Mouse (Mus musculus) induced T-regulatory cell, adult 2 months (primary cell): ENCODE data around the gene Gm17359.
A peak's percentile ranks its signal among the peaks of the same experiment; 100 is the strongest.

Source experiments
- DNase-seq: peaks from one replicate; pipeline ENCODE4 v3.0.0-alpha.2; 2012; ENCODE audit warnings: low read depth

The Gm17359 gene

DNA sequence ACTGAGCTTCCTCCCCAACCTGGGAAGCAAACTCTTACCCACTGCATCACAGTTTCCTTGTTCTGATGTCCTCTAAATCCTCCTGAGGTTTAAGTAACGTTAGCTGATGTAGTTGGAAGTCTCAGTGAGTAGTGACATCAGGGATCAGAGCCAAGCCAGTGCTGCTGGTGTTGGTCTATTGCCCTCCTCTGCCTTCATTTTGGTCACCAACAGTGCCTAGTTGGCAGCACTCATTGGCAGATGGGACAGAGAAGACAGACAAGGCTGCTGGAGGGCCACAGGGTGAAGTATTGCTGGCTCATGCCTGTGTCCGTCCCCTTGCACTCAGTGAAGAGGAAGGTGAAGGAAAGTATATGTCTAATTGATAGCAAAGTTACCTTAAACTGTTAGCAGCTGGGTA, 139.5 kb downstream of the Gm17359 start:
- DNase-seq = no peak

DNA sequence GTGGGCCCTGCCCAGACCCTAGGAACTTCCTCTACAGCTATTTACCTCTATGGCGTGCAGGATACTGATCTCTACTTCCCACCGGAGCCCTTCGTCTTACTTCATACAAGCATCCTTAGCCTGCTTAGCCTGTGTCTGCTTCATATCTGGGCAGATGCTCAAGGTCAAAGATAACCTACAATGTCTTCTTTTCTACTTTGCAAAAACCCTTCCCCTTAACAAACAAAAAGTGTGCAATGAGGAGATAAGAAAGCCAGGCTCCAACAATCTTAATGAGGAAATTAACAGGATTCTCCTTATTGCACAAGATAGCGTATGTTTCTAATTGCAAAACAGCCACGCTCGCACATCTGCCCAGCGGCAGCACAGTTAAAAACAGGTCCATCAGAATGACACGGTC, 141.9 kb downstream of the Gm17359 start:
- DNase-seq = no peak

DNA sequence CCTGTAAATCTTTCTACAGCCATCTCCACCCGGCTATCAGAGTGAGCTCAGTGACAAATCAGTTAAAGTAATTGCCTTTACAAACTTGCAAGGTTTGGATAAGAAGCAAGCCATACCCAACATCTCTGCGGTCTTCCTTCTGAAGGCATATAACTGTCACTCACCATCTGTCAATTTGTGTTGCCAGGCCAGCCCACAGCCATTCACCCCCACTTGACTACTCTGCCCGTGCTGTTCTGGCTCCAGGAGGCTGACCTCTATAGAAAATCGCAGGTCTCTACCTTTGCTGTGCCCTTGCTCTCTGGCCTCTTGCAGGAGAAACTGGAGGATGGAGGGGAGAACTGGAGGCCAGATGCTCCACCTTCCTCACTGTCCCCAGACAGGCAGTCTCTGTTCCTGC, 142.4 kb downstream of the Gm17359 start:
- DNase-seq = no peak

DNA sequence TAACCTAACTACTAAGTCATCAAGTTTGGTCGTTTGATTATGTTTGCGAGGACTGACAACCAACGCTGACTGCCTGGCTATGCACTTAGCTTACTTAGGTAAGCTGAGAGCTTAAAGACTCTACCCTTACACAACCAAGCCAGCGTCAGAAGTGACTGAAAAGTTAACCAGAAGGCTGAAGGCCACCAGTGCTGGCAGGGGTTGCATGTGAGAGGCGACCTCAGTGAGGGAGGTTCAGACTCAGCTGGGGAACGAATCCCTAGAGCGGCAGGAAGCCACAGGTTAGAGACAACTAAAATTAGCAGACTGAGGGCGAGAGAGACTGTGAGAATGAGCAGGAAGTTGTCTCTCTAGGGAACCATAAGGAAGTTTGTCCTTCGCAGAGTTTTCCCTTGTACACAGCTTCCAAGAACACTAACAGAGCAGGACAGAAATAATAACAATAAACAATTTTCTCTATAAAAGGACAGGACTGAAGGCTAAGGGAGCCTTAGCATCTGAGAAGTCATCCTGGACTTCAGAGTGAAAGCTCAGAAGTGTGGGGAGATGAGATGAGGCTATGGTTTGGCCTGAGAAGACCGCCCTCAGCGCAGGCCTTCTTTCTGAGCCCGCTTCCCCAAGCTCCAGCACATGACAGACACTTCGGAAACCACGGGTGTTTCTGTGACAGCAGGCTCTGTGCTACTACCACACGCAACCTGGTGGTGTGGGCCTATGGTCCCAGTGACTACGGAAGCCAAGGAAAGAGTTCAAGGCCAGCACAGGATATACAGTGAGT, 148.0 kb downstream of the Gm17359 start:
- DNase-seq = peak; percentile 11

DNA sequence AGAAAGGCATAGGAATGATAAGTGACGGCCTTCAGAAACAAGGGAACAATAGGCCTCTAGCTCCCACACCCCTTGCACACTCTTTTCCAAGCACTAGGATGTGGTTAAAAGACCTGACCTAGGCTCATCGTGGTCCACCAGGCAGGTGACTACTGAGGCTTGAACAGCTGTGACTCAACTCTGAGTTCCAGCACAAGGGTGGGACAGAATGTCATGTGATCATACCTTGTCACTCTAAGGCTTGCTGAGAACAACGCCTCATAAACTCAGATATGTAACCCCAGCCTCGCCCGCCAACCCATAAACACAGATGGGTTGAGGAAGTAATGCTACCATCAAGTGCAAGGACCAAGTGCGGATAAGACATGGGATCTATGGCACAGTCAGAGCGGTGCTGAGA, 151.6 kb downstream of the Gm17359 start:
- no peak for DNase-seq

DNA sequence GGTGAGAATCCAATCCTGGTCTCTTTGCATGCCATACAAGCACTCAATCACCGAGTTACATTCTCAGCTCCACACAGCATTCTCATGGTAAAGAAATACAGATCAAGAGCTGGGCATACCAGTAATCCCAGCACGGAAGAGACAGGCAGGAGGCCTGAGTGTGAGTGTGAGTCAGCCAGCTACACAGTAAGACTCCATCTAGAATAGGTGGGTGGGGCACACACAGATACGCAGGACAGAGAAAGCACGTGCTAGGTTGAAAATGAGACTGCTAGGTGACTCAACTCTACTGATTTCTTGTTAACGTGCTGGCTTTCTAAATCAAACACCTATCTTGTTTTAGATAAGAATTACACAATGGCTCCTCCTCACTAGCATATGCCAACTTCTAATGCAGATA, 153.6 kb downstream of the Gm17359 start:
- no peak for DNase-seq

DNA sequence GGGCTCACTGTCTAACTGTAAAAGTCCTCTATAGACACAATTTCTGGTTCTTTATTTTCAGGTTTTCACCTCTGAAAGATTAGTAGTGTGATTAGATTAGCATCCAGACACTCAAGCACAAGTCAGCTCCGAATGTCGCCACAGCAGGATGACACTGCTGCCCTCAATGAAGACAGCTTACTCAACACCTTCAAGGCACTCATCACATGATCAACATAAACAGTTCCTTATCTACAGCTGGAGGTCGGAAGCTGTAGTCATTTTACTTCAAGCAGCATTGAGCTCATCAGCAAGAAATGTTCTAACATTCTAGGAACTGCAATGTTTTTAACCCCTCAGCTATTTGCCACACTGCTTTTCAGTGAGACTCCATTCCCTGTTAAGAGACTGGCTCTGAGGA, 155.2 kb downstream of the Gm17359 start:
- DNase-seq = peak; percentile 48

DNA sequence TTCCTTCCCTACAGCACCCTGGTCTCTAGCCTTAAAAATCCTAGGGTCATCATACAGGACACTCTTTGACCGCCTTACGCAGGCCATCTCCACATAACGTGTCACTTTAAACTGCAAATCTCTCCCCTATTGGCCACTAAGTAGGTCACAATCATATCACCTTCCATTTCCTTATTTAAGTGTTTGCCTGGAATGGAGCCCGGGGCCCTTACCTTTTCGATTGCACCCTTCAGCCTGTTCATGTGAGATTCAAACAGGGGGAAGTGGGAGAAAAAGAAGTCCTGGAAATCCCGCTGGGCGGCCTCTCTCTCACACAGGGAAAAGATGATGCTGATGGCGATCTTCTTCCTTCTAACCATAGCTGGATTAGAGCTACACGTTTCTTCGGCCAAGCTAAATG, 156.6 kb downstream of the Gm17359 start:
- DNase-seq = no peak

DNA sequence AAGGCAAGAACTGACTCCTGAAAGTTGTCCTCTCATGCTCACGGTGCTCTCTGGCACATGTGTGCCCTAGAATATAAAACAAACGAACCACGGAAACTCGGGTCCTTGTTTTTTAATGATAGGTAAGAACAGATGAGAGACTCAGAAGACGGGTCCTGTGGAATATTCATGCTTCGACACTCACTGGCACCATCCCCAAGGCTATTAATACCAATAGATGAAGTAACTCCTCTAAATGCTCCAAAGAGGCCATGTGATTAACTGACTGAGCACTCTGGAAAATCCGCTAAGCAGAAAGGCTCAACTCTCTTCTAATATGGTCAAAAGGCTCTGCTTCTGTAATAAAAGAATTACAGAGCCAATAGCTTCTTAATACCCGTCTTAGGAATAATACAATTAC, 157.6 kb downstream of the Gm17359 start:
- no peak for DNase-seq

DNA sequence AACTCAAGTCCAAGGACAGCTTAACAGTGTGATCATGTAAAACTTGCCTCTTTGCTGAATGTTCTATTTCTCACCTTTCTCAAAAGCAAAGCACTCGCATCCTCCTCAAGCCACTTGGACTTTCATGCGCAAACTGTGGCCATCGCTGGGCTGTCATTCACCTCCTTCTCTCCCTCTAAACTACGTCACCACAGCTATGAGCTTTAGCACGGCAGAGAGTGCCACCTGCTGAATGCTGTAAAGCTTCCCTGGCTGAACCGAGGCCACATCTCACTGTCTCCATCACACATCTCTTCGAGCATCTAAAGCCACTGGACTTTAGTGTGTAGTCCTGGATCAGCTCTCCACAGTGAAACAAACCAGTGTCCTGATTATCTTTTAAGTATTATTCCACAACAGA, 158.7 kb downstream of the Gm17359 start:
- DNase-seq = no peak

DNA sequence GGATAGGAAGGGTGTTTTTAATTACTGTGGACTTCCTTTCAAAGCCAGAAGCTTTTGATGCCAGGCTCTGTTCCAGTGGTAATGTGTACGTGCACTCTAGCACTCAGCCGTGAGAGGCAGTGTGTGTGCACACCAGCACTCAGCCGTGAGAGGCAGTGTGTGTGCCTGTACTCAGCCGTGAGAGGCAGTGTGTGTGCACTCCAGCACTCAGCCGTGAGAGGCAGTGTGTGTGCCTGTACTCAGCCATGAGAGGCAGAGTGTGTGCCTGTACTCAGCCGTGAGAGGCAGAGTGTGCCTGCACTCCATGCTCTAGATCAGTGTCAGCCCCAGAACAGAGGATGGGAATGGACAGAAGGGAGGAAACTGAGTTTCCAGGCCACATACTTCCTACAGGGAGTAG, 160.2 kb downstream of the Gm17359 start:
- DNase-seq = no peak

DNA sequence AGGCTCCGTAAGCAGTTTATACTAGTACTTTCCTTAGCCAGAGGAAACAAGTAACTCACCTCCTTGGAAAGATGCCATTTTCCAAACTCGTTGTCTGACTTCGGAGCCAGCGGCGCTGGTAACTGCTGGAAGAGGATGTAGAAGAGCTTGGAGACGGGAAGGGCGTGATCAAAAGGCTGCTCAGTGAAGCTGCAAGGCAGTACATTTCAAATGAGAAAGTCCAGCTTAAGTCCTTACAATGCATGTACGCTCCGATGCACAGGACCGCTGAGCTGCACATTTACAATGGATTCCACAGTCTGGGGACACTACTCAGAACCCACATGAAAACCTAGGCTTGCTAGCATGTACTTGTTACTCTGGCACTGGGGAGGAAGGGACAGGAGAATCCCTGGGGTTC, 163.8 kb downstream of the Gm17359 start:
- no peak for DNase-seq

DNA sequence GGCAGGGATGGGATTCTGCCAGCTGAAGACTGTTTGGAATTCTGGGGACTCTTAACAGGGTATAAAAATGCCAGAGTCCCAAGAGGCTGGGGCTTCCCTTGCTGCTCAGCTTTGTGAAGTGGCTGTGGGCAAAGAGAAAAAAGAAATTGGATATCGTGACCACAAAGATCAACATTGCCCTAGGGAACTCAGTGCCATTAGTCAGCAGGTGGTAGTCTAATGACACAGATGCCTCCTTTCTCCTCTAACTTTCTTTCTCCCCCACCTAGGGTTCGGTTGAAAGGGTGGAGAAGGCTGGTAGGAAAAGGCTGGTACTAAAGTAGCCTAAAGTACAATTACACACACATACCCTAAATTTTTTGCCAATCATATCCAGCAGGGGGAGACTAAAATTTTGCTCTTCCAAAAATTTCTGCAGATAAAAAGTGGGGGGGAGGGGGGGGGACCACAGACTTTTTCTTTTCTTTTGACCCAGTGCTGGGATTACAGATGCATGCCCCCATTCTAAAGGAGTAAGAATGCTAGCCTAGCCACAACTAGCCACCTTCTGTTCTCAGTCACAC, 164.8 kb downstream of the Gm17359 start:
- peak; percentile 12 for DNase-seq
